Mouse (Mus musculus) CD4-positive helper T cell, adult 2 months (primary cell): ENCODE measurements around the gene Sox4.

Source experiments
- DNase-seq: peaks from one replicate; pipeline ENCODE4 v3.0.0-alpha.2; 2012; ENCODE audit warnings: low read depth, missing footprints, low spot score

Sox4 gene

DNA sequence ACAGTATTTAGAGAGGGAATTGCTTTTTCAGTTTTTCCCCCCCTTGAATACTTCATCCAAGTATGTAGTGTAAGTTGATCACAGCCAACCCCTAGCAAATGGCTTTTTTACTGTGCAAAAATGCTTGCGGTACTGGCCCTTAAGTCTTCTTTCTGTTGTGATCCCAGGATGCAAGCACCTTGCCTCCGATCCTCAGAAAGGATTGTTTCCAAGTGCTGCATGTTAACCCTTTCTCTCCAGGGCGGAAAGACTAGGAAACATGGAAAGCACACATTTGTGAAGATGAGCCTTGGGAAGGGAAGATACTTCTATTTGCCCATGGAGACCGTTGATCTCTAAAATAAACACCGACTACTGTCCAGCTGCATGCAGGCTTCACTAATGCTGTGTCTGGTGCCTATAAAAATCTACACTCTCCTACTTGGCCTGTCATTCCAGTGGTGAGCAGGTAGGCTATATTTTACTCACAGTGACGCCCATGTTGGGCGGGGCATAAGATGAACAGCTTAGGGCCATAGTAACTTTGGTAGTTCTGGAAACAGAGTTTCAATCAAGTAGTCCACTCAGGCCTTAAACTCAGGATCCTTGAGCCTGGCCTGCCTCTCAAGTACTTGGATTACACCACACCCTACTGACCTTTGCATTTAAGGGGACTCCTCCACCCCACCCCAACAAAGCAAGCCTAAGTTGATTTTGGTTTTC, 5.6 kb downstream of the Sox4 start:
- no peak for DNase-seq

DNA sequence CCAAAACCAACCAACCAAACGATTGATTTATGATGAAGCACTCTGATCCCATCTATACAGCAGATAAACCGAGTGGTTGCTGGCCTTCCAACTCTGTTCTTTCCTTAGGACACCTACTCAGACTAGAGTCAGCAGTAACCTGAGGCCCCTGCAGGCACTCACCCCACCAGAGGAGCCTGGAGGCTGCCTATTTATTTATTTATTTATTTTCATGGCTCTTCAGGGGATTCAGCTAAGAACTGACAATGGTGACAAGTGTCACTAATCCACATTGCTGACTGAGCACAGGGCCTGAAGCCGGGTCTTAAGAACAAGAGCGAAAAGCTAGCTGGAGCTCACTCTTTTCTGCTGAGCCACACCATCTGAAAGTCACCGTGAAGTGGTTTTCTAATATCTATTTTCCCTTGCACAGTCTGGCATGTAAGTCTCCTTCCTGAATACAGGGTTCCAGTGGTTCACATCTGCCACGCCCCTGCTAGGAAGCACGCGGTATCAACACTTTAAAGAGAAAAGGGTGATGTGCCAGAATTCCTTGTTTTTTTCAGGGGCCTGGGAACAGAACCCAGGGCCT, 6.9 kb downstream of the Sox4 start:
- no peak for DNase-seq

DNA sequence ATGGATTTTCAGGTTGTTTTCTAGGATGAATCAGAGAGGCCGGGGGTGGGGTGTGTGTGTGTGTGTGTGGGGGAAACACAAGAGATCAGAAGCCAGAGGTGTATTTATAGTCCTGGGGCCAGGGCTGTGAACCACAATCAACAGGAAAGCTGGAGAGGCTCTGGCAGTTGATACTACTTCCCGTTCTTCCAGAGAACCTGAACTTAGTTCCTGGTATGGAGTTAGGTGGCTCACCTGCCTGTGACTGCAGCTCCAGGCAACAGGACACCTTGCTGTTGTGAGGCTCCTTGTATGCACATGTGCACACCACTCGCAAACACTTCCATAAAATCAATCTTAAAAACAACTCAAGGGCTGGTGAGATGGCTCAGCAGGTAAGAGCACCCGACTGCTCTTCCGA, 7.8 kb downstream of the Sox4 start:
- no peak for DNase-seq

DNA sequence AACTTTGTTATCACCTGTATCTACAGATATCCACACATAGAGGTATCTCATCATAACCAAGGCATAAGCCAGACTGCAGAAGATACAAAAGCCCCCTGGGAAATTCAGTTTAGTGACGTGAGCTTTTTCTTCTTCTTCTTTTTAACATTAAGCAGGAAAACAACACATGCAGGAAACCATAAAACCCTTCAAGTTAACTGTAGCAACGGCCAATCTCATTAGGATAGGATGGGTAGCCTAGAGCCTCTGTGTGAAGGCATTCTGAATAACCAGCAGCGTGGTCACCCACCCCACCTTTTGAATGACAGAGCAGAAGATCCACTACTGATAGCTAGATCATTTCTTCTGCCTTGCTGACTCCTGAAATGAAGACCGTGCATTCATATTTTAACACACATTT, 10.6 kb downstream of the Sox4 start:
- no peak for DNase-seq

DNA sequence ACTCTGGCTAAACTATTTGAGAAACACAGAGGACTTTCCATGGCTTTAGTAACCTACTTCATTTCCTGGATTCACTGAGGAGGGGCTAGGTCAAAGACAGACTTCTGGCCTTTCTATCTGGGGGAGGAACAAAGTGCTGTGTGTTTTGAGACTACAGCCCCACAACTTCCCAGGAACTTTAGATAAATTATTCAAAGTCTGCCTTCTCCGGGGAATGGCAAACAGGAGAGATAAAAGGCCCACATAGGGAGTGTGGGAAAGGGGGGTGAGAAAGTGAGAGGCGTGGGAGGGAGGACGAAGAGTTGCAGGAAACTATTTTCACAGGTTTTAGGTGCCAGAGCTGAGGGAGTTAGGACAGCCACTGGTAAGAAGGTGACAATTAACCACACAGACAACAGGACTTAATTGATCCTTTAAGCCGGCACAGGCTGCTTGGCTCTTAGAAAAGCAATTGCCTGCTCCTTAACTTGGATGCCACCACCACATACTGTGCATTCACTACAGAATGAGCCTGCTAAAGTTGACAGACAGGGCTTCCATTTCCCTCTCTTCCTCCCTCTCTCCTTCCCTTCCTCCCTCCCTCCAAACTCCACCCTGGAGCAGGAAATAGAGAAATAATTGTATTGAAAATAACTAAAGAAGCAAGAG, 11.4 kb downstream of the Sox4 start:
- DNase-seq: no peak

DNA sequence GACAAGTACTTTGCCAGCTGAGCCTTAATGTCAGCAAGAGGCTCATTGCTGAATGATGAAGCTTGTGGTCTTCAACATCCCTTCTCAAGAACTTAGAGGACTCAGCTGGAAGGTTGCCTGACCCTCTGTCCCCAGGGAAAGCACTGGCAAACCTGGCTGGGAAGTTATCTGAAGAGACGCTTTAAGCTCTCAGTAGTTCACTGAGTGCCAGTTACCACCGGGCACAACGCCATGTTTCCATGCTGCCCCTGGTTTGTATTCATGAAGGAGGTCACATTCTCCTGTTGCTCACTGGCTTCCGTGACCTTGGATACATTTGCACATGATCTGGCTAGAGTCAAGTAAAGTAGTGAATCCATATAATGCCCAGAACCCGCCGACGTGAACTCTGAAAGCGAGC, 20.1 kb downstream of the Sox4 start:
- no peak for DNase-seq

DNA sequence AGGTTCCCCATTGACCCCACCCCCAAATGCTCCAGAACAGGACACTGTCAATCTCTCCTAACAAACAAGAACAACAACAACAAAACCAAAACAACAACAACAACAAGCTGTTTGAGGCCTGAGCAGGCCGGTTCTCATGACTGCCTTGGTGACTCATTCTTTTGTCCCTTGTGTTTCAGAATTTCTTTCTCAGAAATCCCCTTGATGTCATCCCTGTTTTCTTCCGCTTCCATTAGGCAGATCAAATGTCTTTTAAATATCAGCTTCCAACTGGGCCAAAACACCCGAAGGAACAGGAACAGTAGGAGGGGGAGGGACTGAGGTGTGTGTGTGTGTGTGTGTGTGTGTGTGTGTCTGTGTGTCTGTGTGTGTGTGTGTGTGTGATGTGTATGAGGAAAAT, 21.7 kb downstream of the Sox4 start:
- no peak for DNase-seq

DNA sequence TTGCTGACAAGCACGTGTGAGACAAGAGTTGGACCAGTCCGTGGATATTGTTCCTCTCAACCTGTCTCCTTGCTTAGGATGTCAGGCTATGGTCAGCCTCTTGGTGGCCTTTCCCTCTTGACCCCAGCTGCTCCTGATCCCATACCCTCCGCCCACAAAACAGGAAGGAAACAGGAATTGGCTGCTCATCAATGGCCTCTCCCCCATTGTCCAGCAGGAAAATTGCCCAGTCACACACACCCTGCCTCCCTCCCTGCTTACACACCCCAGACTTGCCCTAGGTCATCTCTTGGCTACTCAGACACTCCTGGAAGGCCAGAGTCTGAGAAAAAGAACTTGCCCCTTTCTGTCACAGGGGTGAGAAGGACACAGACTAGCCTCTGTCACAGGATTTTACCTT, 22.2 kb downstream of the Sox4 start:
- DNase-seq: no peak

DNA sequence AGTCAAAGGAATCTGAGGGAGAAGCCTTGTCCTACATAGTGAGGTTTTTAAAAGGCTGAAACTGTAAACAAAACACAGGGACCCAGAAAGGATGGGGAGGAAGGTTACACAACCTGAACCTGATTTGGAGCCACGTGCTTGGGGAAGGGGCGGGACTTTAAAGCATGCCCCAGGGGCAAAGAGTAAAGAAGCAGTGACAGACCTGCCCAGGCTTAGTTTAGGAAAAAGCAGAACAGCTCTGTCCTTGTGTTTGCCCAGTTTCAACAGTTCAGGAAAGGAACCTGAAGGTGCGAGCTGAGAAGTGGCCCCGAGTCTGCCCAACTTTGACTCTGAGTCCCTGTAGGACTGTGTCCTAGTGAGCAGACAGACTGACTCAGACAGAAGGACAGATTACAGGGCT, 23.1 kb downstream of the Sox4 start:
- no peak for DNase-seq

DNA sequence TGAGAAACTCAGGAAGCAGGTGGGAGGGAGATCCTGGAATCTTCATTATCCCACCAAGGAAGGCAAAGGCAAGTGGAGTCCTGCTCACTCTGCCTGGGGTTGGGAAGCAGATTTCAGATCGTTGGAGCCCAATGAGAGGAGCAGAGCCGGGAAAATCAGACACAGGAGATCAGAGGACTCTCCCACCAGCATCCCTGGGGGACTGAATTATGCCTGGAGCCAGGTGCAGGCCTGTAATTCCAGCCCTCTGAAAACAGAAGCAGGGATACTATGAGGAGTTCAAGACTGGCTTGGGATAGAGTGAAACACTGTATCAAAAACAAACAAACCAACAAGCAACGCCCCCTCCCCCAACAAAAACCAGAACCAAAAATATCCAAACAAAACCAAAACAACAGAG, 23.6 kb downstream of the Sox4 start:
- DNase-seq: no peak

DNA sequence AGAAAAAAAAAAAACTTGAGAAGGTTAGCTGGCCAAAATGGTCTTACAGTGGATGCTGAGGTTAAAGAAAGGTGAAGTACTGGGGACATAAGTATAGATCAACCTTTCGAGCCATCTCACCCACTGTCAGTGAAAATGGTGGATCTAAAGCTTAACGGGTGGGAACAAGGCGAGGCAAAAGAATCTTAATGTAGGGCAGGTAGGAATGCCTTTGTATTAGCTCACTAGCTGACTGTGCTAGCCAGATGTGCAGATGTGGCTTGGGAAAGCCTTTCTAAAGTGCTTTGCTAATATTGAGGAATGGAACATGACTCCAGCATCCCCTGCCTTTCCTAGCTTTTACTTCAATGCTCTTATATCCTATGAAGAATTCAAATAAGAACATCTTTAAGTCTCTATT, 30.4 kb downstream of the Sox4 start:
- DNase-seq: no peak

DNA sequence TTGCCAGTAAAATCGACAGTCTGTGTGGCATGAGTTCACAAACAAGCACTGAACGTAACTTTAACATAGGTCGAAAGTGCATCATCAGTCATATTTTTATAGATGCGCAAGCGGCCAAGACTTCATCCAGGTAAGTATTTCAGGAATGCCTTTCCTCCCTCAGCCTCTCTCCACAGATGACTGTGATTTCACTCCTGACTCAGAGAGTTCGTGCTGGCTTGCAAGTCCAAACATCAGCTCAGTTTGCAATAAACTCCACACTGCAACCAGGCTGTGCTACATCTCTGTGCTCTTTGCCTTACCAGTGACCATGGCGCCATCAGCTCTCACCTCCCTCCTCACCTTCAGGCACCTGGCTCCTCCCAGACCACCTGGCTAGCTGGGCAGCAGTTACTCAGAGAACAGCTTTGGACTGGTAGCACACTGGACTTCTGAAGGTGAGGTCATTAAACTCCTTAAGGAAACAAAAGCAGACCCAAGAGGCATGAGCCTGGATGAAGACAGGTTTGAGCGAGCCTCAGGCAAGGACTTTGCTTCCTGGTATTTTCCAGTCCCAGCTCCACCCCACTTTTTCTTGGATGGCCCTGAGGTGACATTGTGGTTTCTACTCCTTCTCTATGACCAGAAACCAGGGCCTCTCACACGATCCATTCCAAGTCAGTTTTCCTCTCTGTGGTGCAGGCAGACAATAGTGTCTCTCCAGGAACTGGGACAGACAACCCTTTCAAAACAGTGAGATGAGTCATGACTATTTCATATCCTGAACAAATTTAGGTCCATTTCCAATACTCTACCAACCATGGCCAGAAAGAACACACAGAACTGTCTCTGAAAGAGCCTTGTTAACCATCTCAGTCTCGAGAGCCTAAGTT, 35.9 kb downstream of the Sox4 start:
- DNase-seq: no peak

DNA sequence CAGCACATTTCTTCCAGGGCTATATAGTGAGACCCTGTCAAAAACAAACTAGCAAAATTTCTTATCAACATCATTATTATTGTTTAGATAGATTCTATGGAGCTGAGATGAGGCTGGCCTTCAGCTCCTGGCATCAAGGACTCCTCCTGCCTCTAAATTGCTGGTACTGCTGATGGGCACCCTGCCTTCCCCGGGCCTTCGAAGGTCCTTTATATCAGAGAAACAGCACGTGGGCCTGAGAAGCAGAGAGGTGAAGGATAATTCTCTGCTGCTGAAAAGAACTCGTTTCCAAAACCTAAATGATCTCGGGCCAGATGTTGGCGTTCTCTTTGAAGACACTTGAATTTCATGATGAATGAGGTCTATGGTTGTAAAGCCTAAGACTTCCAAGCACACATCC, 39.9 kb downstream of the Sox4 start:
- DNase-seq: no peak

DNA sequence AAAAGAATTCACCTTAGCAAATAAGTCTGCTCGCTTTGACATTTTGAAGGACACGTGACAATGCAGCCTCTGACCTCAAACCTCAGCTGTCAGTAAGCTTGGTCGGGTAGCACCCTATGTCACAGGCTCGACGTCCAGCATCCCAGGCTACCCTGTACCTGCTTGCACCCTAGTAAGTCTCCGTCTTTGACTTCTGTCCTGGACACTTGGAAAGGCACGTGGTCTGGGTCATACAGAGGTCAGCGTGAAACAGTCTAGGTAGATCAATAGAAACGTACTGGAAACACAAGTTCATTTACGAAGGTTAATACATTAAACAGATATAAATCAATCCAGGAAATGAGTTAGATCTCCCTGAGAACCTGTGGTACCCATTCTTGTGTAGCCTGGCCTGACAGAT, 46.5 kb downstream of the Sox4 start:
- DNase-seq: no peak
